Mouse (Mus musculus): Measurements from ENCODE around the gene Pdpk1. TPM values are rescaled to one million over a fixed set of nuclear protein-coding genes. Genes with fewer than 3 reads are reported as not detected.
"Not testable (repeated sequence)": the region's sequence is repeated elsewhere in the genome, so short reads cannot be mapped to it uniquely, and the experiment has no call there.

Pdpk1 gene
- polyA plus RNA-seq, 1 experiment from 2014 or later = 53.4 TPM

GRCm38 (mm10) chr17:24090575-24090974 is 60.1 kb downstream of the Pdpk1 start:
- 98% methylated on average over 1 of the region's 1 CpGs for WGBS
- H3K36me3 ChIP-seq = peaks cover 51% of the 10 kb centered on the region

GRCm38 (mm10) chr17:24086399-24086798 is 64.3 kb downstream of the Pdpk1 start:
- H3K4me2 ChIP-seq (replicated peaks); H3K9ac ChIP-seq; H3K4me3 ChIP-seq; H3K9me3 ChIP-seq; H3K4me1 ChIP-seq; H3K27me3 ChIP-seq (replicated peaks); H3K27ac ChIP-seq; ATAC-seq (ENCODE audit: low FRiP score, low read depth): not testable (repeated sequence)
- H3K36me3 ChIP-seq = peaks cover 48% of the 10 kb centered on the region
- WGBS = 87% methylated on average over 4 of the region's 4 CpGs

More at GRCm38 (mm10) chr17:24090575-24090974, 60.1 kb downstream of the Pdpk1 start:
- no peaks in the 10 kb centered on the region for H3K4me1 ChIP-seq
- H3K27me3 ChIP-seq (replicated peaks) = no peaks in the 10 kb centered on the region
- H3K4me3 ChIP-seq = no peak overlapping the region
- no peak overlapping the region for H3K4me2 ChIP-seq (replicated peaks)
- H3K9ac ChIP-seq = no peak overlapping the region
- H3K9me3 ChIP-seq = no peaks in the 10 kb centered on the region
- ATAC-seq (ENCODE audit: low FRiP score, low read depth) = no peak
- no peak overlapping the region for H3K27ac ChIP-seq

GRCm38 (mm10) chr17:24084593-24084992 is 66.1 kb downstream of the Pdpk1 start:
- Histone ChIP-seq H3K36me3 (peaks cover 38% of the 10 kb centered on the region), H3K4me3 (no peak overlapping the region), H3K4me1 (no peaks in the 10 kb centered on the region), H3K27me3 (replicated peaks) (no peaks in the 10 kb centered on the region), H3K9me3 (no peaks in the 10 kb centered on the region), H3K27ac (no peak overlapping the region), H3K9ac (no peak overlapping the region), H3K4me2 (replicated peaks) (no peak overlapping the region)
- 49% methylated on average over 1 of the region's 1 CpGs for WGBS
- ATAC-seq (ENCODE audit: low FRiP score, low read depth) = no peak

- Histone ChIP-seq H3K9ac (no peak overlapping the region), H3K4me2 (replicated peaks) (no peak overlapping the region), H3K36me3 (peaks cover 36% of the 10 kb centered on the region), H3K4me1 (peaks cover 5% of the 10 kb centered on the region), H3K27me3 (replicated peaks) (no peaks in the 10 kb centered on the region), H3K4me3 (no peak overlapping the region), H3K27ac (no peak overlapping the region), H3K9me3 (no peaks in the 10 kb centered on the region)
- no peak for ATAC-seq (ENCODE audit: low FRiP score, low read depth)
- WGBS = 85% methylated on average over 2 of the region's 2 CpGs
These were observed 73.6 kb downstream of the Pdpk1 start for GRCm38 (mm10) chr17:24077101-24077500.

GRCm38 (mm10) chr17:24072919-24073696 is 77.6 kb downstream of the Pdpk1 start, which contains the start of gene Kctd5:
Kctd5 (minus strand) TSS chr17:24073485.
- Histone ChIP-seq H3K4me1 (peaks cover 10% of the 10 kb centered on the region), H3K27ac (no peak within 1 kb of the TSS), H3K4me3 (peak within 1 kb of the TSS; percentile 93), H3K4me2 (replicated peaks) (peak within 1 kb of the TSS; percentile 85), H3K9ac (peak within 1 kb of the TSS; percentile 89), H3K27me3 (replicated peaks) (no peaks in the 10 kb centered on the region), H3K36me3 (peaks cover 20% of the 10 kb centered on the region), H3K9me3 (no peaks in the 10 kb centered on the region)
- under 1% methylated on average over 62 of the region's 62 CpGs for WGBS
- ATAC-seq (ENCODE audit: low FRiP score, low read depth) = peak; percentile 98

- ATAC-seq (ENCODE audit: low FRiP score, low read depth) = no peak
- Histone ChIP-seq H3K27me3 (replicated peaks) (no peaks in the 10 kb centered on the region), H3K4me3 (no peak overlapping the region), H3K27ac (no peak overlapping the region), H3K4me1 (peaks cover 10% of the 10 kb centered on the region), H3K4me2 (replicated peaks) (no peak overlapping the region), H3K9ac (no peak overlapping the region), H3K36me3 (peaks cover 16% of the 10 kb centered on the region), H3K9me3 (no peaks in the 10 kb centered on the region)
- WGBS = 89% methylated on average over 3 of the region's 3 CpGs
These were observed 81.2 kb downstream of the Pdpk1 start for GRCm38 (mm10) chr17:24069531-24069930.

GRCm38 (mm10) chr17:24068271-24068670 is 82.5 kb downstream of the Pdpk1 start:
- no peaks in the 10 kb centered on the region for H3K27me3 ChIP-seq (replicated peaks)
- peaks cover 24% of the 10 kb centered on the region for H3K36me3 ChIP-seq
- H3K4me2 ChIP-seq (replicated peaks) = no peak overlapping the region
- no peak for ATAC-seq (ENCODE audit: low FRiP score, low read depth)
- WGBS = 90% methylated on average over 5 of the region's 5 CpGs
- H3K4me3 ChIP-seq = no peak overlapping the region
- H3K9me3 ChIP-seq = no peaks in the 10 kb centered on the region
- no peak overlapping the region for H3K27ac ChIP-seq
- H3K9ac ChIP-seq = no peak overlapping the region
- peaks cover 10% of the 10 kb centered on the region for H3K4me1 ChIP-seq

GRCm38 (mm10) chr17:24062459-24063155 is 88.1 kb downstream of the Pdpk1 start:
- no peak for ATAC-seq (ENCODE audit: low FRiP score, low read depth)
- peaks cover 47% of the 10 kb centered on the region for H3K36me3 ChIP-seq
- no peak overlapping the region for H3K27ac ChIP-seq
- WGBS = 81% methylated on average over 4 of the region's 4 CpGs
- H3K9me3 ChIP-seq = no peaks in the 10 kb centered on the region
- H3K9ac ChIP-seq = no peak overlapping the region
- H3K4me1 ChIP-seq = no peaks in the 10 kb centered on the region
- H3K27me3 ChIP-seq (replicated peaks) = no peaks in the 10 kb centered on the region
- no peak overlapping the region for H3K4me3 ChIP-seq
- H3K4me2 ChIP-seq (replicated peaks) = no peak overlapping the region

GRCm38 (mm10) chr17:24057730-24058245 is 92.9 kb downstream of the Pdpk1 start:
- no peak overlapping the region for H3K9ac ChIP-seq
- H3K27ac ChIP-seq = no peak overlapping the region
- H3K4me3 ChIP-seq = no peak overlapping the region
- 93% methylated on average over 5 of the region's 5 CpGs for WGBS
- peaks cover 75% of the 10 kb centered on the region for H3K36me3 ChIP-seq
- no peak for ATAC-seq (ENCODE audit: low FRiP score, low read depth)
- no peaks in the 10 kb centered on the region for H3K9me3 ChIP-seq
- no peaks in the 10 kb centered on the region for H3K27me3 ChIP-seq (replicated peaks)
- H3K4me2 ChIP-seq (replicated peaks) = no peak overlapping the region
- no peaks in the 10 kb centered on the region for H3K4me1 ChIP-seq

GRCm38 (mm10) chr17:24056636-24057625 is 93.8 kb downstream of the Pdpk1 start:
- no peak for ATAC-seq (ENCODE audit: low FRiP score, low read depth)
- Histone ChIP-seq H3K4me1 (no peaks in the 10 kb centered on the region), H3K27ac (no peak overlapping the region), H3K9me3 (no peaks in the 10 kb centered on the region), H3K36me3 (peaks cover 77% of the 10 kb centered on the region), H3K4me2 (replicated peaks) (no peak overlapping the region), H3K4me3 (no peak overlapping the region), H3K9ac (no peak overlapping the region), H3K27me3 (replicated peaks) (no peaks in the 10 kb centered on the region)
- 94% methylated on average over 14 of the region's 14 CpGs for WGBS

GRCm38 (mm10) chr17:24049008-24049407 is 101.7 kb downstream of the Pdpk1 start:
- Histone ChIP-seq H3K27me3 (replicated peaks) (no peaks in the 10 kb centered on the region), H3K9me3 (no peaks in the 10 kb centered on the region), H3K4me1 (no peaks in the 10 kb centered on the region), H3K4me3 (no peak overlapping the region), H3K4me2 (replicated peaks) (no peak overlapping the region), H3K9ac (no peak overlapping the region), H3K36me3 (peaks cover 69% of the 10 kb centered on the region), H3K27ac (no peak overlapping the region)
- 91% methylated on average over 8 of the region's 8 CpGs for WGBS
- no peak for ATAC-seq (ENCODE audit: low FRiP score, low read depth)
